ENCODE assay signal across 8 mouse cellular contexts in the genomic region with DNA sequence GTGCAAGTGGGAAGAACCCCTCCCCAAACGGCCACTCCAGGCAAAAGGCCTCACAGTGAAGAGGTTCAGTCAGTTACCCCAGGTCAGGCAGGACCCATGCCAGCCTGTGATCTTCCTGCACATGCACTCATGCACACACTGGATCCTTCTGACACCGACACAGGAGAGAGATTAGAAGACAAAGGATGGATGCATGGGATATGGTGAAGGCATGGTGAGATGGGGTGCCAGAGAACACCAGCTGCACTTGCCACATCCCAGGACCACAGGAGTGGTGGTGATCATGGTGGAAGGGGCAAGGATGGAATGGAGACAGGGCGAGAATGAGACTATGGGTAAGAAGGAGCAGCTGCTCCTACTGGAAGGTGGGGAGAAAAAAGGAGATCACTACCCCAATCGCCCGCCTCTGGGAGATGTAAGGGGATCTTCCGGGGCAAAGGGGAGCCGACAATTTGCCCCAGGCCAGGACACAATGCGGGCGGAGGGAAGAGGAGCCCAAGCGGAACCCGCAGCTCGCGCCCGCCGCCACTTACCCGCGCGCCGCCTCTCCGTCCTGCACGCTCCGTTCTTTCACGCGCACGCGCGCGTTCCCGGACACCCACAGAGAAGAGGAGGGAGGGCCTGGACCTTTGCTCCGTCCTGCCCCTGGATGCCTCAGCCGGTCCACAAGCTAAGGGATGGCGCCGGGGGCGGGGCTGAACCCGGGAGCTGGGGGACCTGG. TPM values are rescaled to one million over a fixed set of nuclear protein-coding genes. Genes with fewer than 3 reads are reported as not detected.
DNase-seq lines count a peak whose midpoint lies in the region; ATAC-seq lines count a peak whose summit lies in the region.

No protein-coding gene starts in this region.

- peak; percentile 83 for ATAC-seq in common myeloid progenitor, adult 5-6 weeks (replicated peaks; ENCODE audit: low read depth, poor library complexity, severe bottlenecking)

- peak; percentile 90 for DNase-seq in ZHBTc4 (ENCODE audit: low read depth, low spot score)
- DNase-seq in gastrocnemius, postnatal 10 days, result peak; percentile 83
- peak; percentile 33 for DNase-seq in hindlimb bud, embryonic 11.5 days (ENCODE audit: extremely low spot score, low read depth, low spot score)
- peak; percentile 82 to 87 for DNase-seq in left cerebral cortex, adult 18-20 months (ENCODE audit: low spot score in 2 of 2)
- DNase-seq in lung, postnatal 36 days, result peak; percentile 82
- peak; percentile 61 for DNase-seq in retina, adult 2 months (ENCODE audit: low read depth, low spot score)
- peak; percentile 66 to 73 for DNase-seq in thymus, postnatal 36 days

RNA-seq across cellular contexts. Expression of gene Gsdme, which starts 2.3 kb away (rescaled TPM):
- total RNA-seq in common myeloid progenitor, adult 5-6 weeks (2017), result 6.6 and 9.5 TPM in 2 replicates
- 1 to 10 TPM; 1.7 to 2.2 TPM for total RNA-seq in gastrocnemius, postnatal 10 days (2021)
- total RNA-seq in left cerebral cortex, adult 18-20 months (2021), result 10 to 100 TPM; 12.3 to 12.4 TPM

Comparison
In these comparisons a context has a peak if more than half of its experiments do, and no peak if none do; other contexts are left out.
1. Peak in every context shown above with its lines: DNase-seq and ATAC-seq.
2. DNase-seq: peak in every context shown above with its lines; median percentile 90 in ZHBTc4; 84 in left cerebral cortex, adult 18-20 months; 83 in gastrocnemius, postnatal 10 days; 82 in lung, postnatal 36 days; 70 in thymus, postnatal 36 days; 61 in retina, adult 2 months; 33 in hindlimb bud, embryonic 11.5 days.